Mouse (Mus musculus): ENCODE data around the gene Otub1.

DNA sequence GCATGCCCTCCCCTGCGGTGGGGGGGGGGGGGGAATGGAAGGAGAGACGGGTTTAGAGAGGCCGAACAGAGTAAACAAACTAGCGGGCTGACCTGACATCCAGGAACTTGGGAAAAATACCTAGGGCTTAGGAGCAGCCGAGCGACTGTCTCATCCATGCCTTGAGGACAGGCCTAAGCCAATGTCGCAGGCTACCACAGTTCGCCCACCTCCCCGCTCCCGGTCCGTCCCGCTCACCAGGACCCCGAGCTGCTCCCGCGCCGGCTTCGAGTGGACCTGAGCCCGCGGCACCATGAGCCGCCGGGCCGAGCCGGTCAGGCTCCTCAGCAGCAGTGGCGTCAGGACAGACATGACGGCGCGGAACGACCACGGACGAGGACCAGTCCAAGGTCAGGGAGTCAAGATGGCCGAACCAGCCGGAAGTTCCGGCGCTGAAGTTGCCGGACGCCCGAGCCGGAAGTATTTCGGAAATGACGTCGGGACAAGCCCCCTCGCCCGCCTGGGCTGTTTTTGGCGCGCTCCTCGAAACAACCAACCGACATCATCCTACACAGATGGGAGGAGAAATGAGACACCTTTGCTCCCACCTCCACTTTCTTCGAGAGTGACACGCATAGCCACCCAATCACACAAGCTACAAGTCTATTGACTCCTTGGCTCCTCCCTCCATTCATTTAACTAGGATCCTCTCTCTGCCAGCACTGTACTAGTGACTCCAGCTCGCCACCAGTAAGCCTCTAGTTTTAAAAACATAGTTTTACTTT is 11.2 kb upstream of the Otub1 start, which contains the start of gene Cox8a:
- TF ChIP-seq CTCF (IDR thresholded peaks at IDR 0.05; ENCODE audit: low read depth, low read length) (no peak), POLR2A (IDR thresholded peaks at IDR 0.05; ENCODE audit: insufficient read depth, low read length) (no peak)
